Mouse (Mus musculus): ENCODE data around the gene G6pc. TPM values are rescaled to one million over a fixed set of nuclear protein-coding genes. Genes with fewer than 3 reads are reported as not detected.

The G6pc gene
- total and polyA plus RNA-seq, 2 experiments from 2014 or later = not detected

DNA sequence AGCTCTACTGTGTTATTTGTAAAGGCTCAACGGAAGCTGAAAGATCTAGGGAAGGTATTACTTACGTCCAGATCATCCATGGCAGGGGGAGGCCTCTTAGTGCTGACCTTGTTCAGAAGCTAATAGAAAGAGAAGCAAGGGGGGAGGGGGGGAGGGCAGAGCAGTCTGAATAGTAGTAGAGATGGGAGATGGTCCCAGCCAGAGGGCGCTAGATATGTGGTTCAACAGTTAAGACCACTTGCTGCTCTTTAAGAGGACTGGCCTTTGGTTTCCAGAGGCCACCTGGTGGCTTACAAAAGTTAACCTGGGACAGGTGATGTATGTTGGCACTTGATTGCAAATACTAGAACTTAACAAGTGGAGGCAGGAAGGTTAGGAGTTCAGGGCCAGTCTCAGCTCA is 52.2 kb downstream of the G6pc start:
- no peaks in the 10 kb centered on the region for H3K36me3 ChIP-seq (ENCODE audit: insufficient read depth, low read length)
- peaks cover 6% of the 10 kb centered on the region for H3K4me1 ChIP-seq (ENCODE audit: insufficient read depth, low read length)
- ATAC-seq (ENCODE audit: low FRiP score) (no peak), DNase-seq (ENCODE audit: low spot score) (peak; percentile 37)
- WGBS = 28% methylated on average over 3 of the region's 3 CpGs
- TF ChIP-seq CTCF (IDR thresholded peaks at IDR 0.05) = peak; percentile 60
- no peak overlapping the region for H3K4me3 ChIP-seq (ENCODE audit: low read depth, low read length)
- no peak overlapping the region for H3K9ac ChIP-seq (replicated peaks; ENCODE audit: low read length, poor library complexity, severe bottlenecking)
- no peak overlapping the region for H3K4me2 ChIP-seq (ENCODE audit: low read depth, low read length, poor library complexity, severe bottlenecking)
- no peak overlapping the region for H3K27ac ChIP-seq (ENCODE audit: low read depth, low read length)
- H3K27me3 ChIP-seq (ENCODE audit: insufficient read depth, low read length) = no peaks in the 10 kb centered on the region
- H3K9me3 ChIP-seq (ENCODE audit: low read length) = no peaks in the 10 kb centered on the region

DNA sequence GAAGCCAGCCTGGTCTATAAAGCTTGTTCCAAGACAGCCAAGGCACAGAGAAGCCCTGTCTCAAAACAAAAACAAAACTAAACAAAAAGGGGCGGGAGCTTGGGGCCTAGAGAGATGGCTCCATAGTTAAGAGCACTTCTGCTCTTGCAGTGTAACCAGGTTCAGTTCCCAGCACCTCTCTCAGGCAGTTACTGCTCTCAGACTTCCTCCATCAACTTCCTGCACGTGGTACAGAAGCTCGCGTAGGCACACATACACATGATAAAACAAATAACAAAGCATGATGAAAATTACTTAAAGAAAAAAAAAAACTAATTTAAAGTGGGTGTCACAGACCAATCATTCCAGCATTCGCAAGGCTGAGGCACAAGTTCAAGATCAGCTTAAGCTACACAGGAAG is 52.8 kb downstream of the G6pc start:
- WGBS = 89% methylated on average over 5 of the region's 5 CpGs

GRCm38 (mm10) chr11:101424105-101424851 is 56.9 kb downstream of the G6pc start, which contains the start of gene Gm27029:
TSS of gene Gm27029 (minus strand) at chr11:101424796.
- WGBS = 7% methylated on average over 23 of the region's 23 CpGs
- peak within 1 kb of the TSS; percentile 98 for H3K4me3 ChIP-seq (ENCODE audit: low read depth, low read length)
- peaks cover 13% of the 10 kb centered on the region for H3K4me1 ChIP-seq (ENCODE audit: insufficient read depth, low read length)
- H3K4me2 ChIP-seq (ENCODE audit: low read depth, low read length, poor library complexity, severe bottlenecking) = peak within 1 kb of the TSS; percentile 81
- H3K9me3 ChIP-seq (ENCODE audit: low read length) = no peaks in the 10 kb centered on the region
- DNase-seq (ENCODE audit: low spot score) = no peak
- H3K27ac ChIP-seq (ENCODE audit: low read depth, low read length) = peak within 1 kb of the TSS; percentile 86
- no peaks in the 10 kb centered on the region for H3K27me3 ChIP-seq (ENCODE audit: insufficient read depth, low read length)
- peak; percentile 25; the same call in 1 of the 2 replicates for ATAC-seq (ENCODE audit: low FRiP score)
- H3K36me3 ChIP-seq (ENCODE audit: insufficient read depth, low read length) = no peaks in the 10 kb centered on the region
- peak within 1 kb of the TSS; percentile 84 for H3K9ac ChIP-seq (replicated peaks; ENCODE audit: low read length, poor library complexity, severe bottlenecking)
- TF ChIP-seq CTCF (IDR thresholded peaks at IDR 0.05) = no peak

More for the DNA sequence above, 52.8 kb downstream of the G6pc start:
- peaks cover 6% of the 10 kb centered on the region for H3K4me1 ChIP-seq (ENCODE audit: insufficient read depth, low read length)
- H3K9ac ChIP-seq (replicated peaks; ENCODE audit: low read length, poor library complexity, severe bottlenecking) = no peak overlapping the region
- H3K36me3 ChIP-seq (ENCODE audit: insufficient read depth, low read length) = no peaks in the 10 kb centered on the region
- no peak for TF ChIP-seq CTCF (IDR thresholded peaks at IDR 0.05)
- H3K4me3 ChIP-seq (ENCODE audit: low read depth, low read length) = no peak overlapping the region
- H3K4me2 ChIP-seq (ENCODE audit: low read depth, low read length, poor library complexity, severe bottlenecking) = no peak overlapping the region
- no peak for DNase-seq (ENCODE audit: low spot score)
- H3K27me3 ChIP-seq (ENCODE audit: insufficient read depth, low read length) = no peaks in the 10 kb centered on the region
- no peaks in the 10 kb centered on the region for H3K9me3 ChIP-seq (ENCODE audit: low read length)
- no peak for ATAC-seq (ENCODE audit: low FRiP score)
- no peak overlapping the region for H3K27ac ChIP-seq (ENCODE audit: low read depth, low read length)

GRCm38 (mm10) chr11:101424925-101425813 is 57.8 kb downstream of the G6pc start, which contains the start of the genes Rundc1 and Ptges3l:
TSS of gene Rundc1 (plus strand) at chr11:101425085.
TSS of gene Ptges3l (minus strand) at chr11:101425333.
- DNase-seq (ENCODE audit: low spot score) (peak; percentile 97), ATAC-seq (ENCODE audit: low FRiP score) (peak; percentile 96)
- H3K27me3 ChIP-seq (ENCODE audit: insufficient read depth, low read length) = no peaks in the 10 kb centered on the region
- peak within 1 kb of the TSS; percentile 84 for H3K9ac ChIP-seq (replicated peaks; ENCODE audit: low read length, poor library complexity, severe bottlenecking)
- peak; percentile 71 for TF ChIP-seq CTCF (IDR thresholded peaks at IDR 0.05)
- H3K36me3 ChIP-seq (ENCODE audit: insufficient read depth, low read length) = peaks cover under 1% of the 10 kb centered on the region
- H3K4me1 ChIP-seq (ENCODE audit: insufficient read depth, low read length) = peaks cover 13% of the 10 kb centered on the region
- no peaks in the 10 kb centered on the region for H3K9me3 ChIP-seq (ENCODE audit: low read length)
- H3K4me3 ChIP-seq (ENCODE audit: low read depth, low read length) = peak within 1 kb of the TSS; percentile 98
- peak within 1 kb of the TSS; percentile 81 for H3K4me2 ChIP-seq (ENCODE audit: low read depth, low read length, poor library complexity, severe bottlenecking)
- WGBS = under 1% methylated on average over 81 of the region's 81 CpGs
- H3K27ac ChIP-seq (ENCODE audit: low read depth, low read length) = peak within 1 kb of the TSS; percentile 86

DNA sequence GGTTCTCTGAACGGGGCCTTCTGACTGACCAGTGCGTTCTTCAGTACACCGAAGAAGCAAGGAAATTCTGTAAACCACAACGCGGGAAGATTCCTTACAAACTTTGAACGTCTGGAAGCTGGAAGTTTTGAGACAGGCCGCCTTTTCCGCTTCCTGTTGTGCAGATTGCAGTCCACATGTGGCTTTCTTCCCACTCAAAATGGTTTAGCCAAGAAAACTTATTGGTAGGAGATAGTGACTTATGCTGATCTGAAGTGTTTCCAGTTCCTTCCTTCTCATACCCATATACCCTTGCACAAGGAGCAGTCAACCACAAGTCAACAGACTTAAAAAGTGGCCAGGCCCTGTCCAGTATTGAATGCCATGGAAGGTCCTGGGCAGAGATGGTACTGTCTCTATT is 58.8 kb downstream of the G6pc start:
- ATAC-seq (ENCODE audit: low FRiP score) (no peak), DNase-seq (ENCODE audit: low spot score) (no peak)
- Histone ChIP-seq H3K27me3 (ENCODE audit: insufficient read depth, low read length) (no peaks in the 10 kb centered on the region), H3K4me1 (ENCODE audit: insufficient read depth, low read length) (peaks cover 13% of the 10 kb centered on the region), H3K4me2 (ENCODE audit: low read depth, low read length, poor library complexity, severe bottlenecking) (peak overlapping the region; percentile 81), H3K9me3 (ENCODE audit: low read length) (no peaks in the 10 kb centered on the region), H3K4me3 (ENCODE audit: low read depth, low read length) (peak overlapping the region; percentile 98), H3K36me3 (ENCODE audit: insufficient read depth, low read length) (peaks cover 11% of the 10 kb centered on the region), H3K27ac (ENCODE audit: low read depth, low read length) (no peak overlapping the region), H3K9ac (replicated peaks; ENCODE audit: low read length, poor library complexity, severe bottlenecking) (peak overlapping the region; percentile 84; the same call in 1 of the 2 replicates)
- no peak for TF ChIP-seq CTCF (IDR thresholded peaks at IDR 0.05)
- WGBS = 66% methylated on average over 8 of the region's 8 CpGs

Small RNAs within 50 kb of the gene (microRNA-seq; reads per million reads assigned to microRNA genes)
- gene Gm25593 (ENCODE audit: borderline number of aligned reads) (not detected), gene Mir6929 (ENCODE audit: borderline number of aligned reads) (not detected)

Other genes with a start within 250 kb of the G6pc start
- 54.9 and 61.7 TPM in 2 replicates for gene Retreg3, start 247.7 kb upstream of the G6pc start, total RNA-seq (2014; rRNA removed)
- 24.8 and 26.0 TPM in 2 replicates for gene Retreg3, start 247.7 kb upstream of the G6pc start, polyA plus RNA-seq (2015; fragmentation: Nextera tagmentation; extraction: Ambion mirVana)
- gene Tubg1, start 247.6 kb upstream of the G6pc start, total RNA-seq (2014; rRNA removed) = 40.5 and 52.6 TPM in 2 replicates
- 64.4 and 64.6 TPM in 2 replicates for gene Tubg1, start 247.6 kb upstream of the G6pc start, polyA plus RNA-seq (2015; fragmentation: Nextera tagmentation; extraction: Ambion mirVana)
- 38.4 and 40.6 TPM in 2 replicates for gene Tubg2, start 211.7 kb upstream of the G6pc start, total RNA-seq (2014; rRNA removed)
- gene Tubg2, start 211.7 kb upstream of the G6pc start, polyA plus RNA-seq (2015; fragmentation: Nextera tagmentation; extraction: Ambion mirVana) = 86.1 and 93.8 TPM in 2 replicates
- gene Cntnap1, start 197.0 kb upstream of the G6pc start, total RNA-seq (2014; rRNA removed) = 12.5 and 15.0 TPM in 2 replicates
- 3.0 and 3.2 TPM in 2 replicates for gene Cntnap1, start 197.0 kb upstream of the G6pc start, polyA plus RNA-seq (2015; fragmentation: Nextera tagmentation; extraction: Ambion mirVana)
- 13.7 and 23.4 TPM in 2 replicates for gene Plekhh3, start 196.2 kb upstream of the G6pc start, total RNA-seq (2014; rRNA removed)
- gene Plekhh3, start 196.2 kb upstream of the G6pc start, polyA plus RNA-seq (2015; fragmentation: Nextera tagmentation; extraction: Ambion mirVana) = 5.8 and 6.2 TPM in 2 replicates
- gene Ccr10, start 192.1 kb upstream of the G6pc start, total RNA-seq (2014; rRNA removed) = 0.61 and 1.4 TPM in 2 replicates
- gene Ccr10, start 192.1 kb upstream of the G6pc start, polyA plus RNA-seq (2015; fragmentation: Nextera tagmentation; extraction: Ambion mirVana) = 0.75 and 0.83 TPM in 2 replicates
- gene Ezh1, start 141.1 kb upstream of the G6pc start, total RNA-seq (2014; rRNA removed) = 26.5 and 40.0 TPM in 2 replicates
- 25.4 and 25.9 TPM in 2 replicates for gene Ezh1, start 141.1 kb upstream of the G6pc start, polyA plus RNA-seq (2015; fragmentation: Nextera tagmentation; extraction: Ambion mirVana)
- gene Ramp2, start 121.5 kb upstream of the G6pc start, total RNA-seq (2014; rRNA removed) = 55.0 and 67.5 TPM in 2 replicates
- 95.3 and 103 TPM in 2 replicates for gene Ramp2, start 121.5 kb upstream of the G6pc start, polyA plus RNA-seq (2015; fragmentation: Nextera tagmentation; extraction: Ambion mirVana)
- 77.3 and 82.3 TPM in 2 replicates for gene Vps25, start 113.9 kb upstream of the G6pc start, total RNA-seq (2014; rRNA removed)
- gene Vps25, start 113.9 kb upstream of the G6pc start, polyA plus RNA-seq (2015; fragmentation: Nextera tagmentation; extraction: Ambion mirVana) = 130 and 144 TPM in 2 replicates
- gene Wnk4, start 107.0 kb upstream of the G6pc start, total RNA-seq (2014; rRNA removed) = 4.2 and 8.1 TPM in 2 replicates
- 7.5 and 9.2 TPM in 2 replicates for gene Wnk4, start 107.0 kb upstream of the G6pc start, polyA plus RNA-seq (2015; fragmentation: Nextera tagmentation; extraction: Ambion mirVana)
- gene Cntd1, start 88.5 kb upstream of the G6pc start, total RNA-seq (2014; rRNA removed) = not detected in 2 replicates
- 0.25 and 0.42 TPM in 2 replicates for gene Cntd1, start 88.5 kb upstream of the G6pc start, polyA plus RNA-seq (2015; fragmentation: Nextera tagmentation; extraction: Ambion mirVana)
- 136 and 168 TPM in 2 replicates for gene Coa3, start 88.4 kb upstream of the G6pc start, total RNA-seq (2014; rRNA removed)
- gene Coa3, start 88.4 kb upstream of the G6pc start, polyA plus RNA-seq (2015; fragmentation: Nextera tagmentation; extraction: Ambion mirVana) = 204 and 229 TPM in 2 replicates
- gene Becn1, start 65.3 kb upstream of the G6pc start, total RNA-seq (2014; rRNA removed) = 94.4 and 209 TPM in 2 replicates
- 145 and 150 TPM in 2 replicates for gene Becn1, start 65.3 kb upstream of the G6pc start, polyA plus RNA-seq (2015; fragmentation: Nextera tagmentation; extraction: Ambion mirVana)
- gene Psme3, start 51.3 kb upstream of the G6pc start, total RNA-seq (2014; rRNA removed) = 69.1 and 74.0 TPM in 2 replicates
- gene Psme3, start 51.3 kb upstream of the G6pc start, polyA plus RNA-seq (2015; fragmentation: Nextera tagmentation; extraction: Ambion mirVana) = 75.0 and 76.5 TPM in 2 replicates
- 5.3 and 6.7 TPM in 2 replicates for gene Aoc2, start 42.5 kb upstream of the G6pc start, total RNA-seq (2014; rRNA removed)
- 0.64 and 0.77 TPM in 2 replicates for gene Aoc2, start 42.5 kb upstream of the G6pc start, polyA plus RNA-seq (2015; fragmentation: Nextera tagmentation; extraction: Ambion mirVana)
- gene Aoc3, start 37.0 kb upstream of the G6pc start, total RNA-seq (2014; rRNA removed) = 0.66 and 1.2 TPM in 2 replicates
- 0.07 and 0.20 TPM in 2 replicates for gene Aoc3, start 37.0 kb upstream of the G6pc start, polyA plus RNA-seq (2015; fragmentation: Nextera tagmentation; extraction: Ambion mirVana)
- gene Aarsd1, start 50.1 kb downstream of the G6pc start, total RNA-seq (2014; rRNA removed) = 67.4 and 78.3 TPM in 2 replicates
- 96.3 and 107 TPM in 2 replicates for gene Aarsd1, start 50.1 kb downstream of the G6pc start, polyA plus RNA-seq (2015; fragmentation: Nextera tagmentation; extraction: Ambion mirVana)
- gene Gm27029, start 57.2 kb downstream of the G6pc start, total RNA-seq (2014; rRNA removed) = 1.8 and 5.7 TPM in 2 replicates
- 6.3 and 6.8 TPM in 2 replicates for gene Gm27029, start 57.2 kb downstream of the G6pc start, polyA plus RNA-seq (2015; fragmentation: Nextera tagmentation; extraction: Ambion mirVana)
- gene Rundc1, start 57.5 kb downstream of the G6pc start, total RNA-seq (2014; rRNA removed) = 10.4 and 12.9 TPM in 2 replicates
- gene Rundc1, start 57.5 kb downstream of the G6pc start, polyA plus RNA-seq (2015; fragmentation: Nextera tagmentation; extraction: Ambion mirVana) = 24.2 and 25.2 TPM in 2 replicates
- 0.66 and 2.7 TPM in 2 replicates for gene Ptges3l, start 57.8 kb downstream of the G6pc start, total RNA-seq (2014; rRNA removed)
- gene Ptges3l, start 57.8 kb downstream of the G6pc start, polyA plus RNA-seq (2015; fragmentation: Nextera tagmentation; extraction: Ambion mirVana) = 2.9 TPM in 2 replicates
- 605 and 614 TPM in 2 replicates for gene Rpl27, start 74.7 kb downstream of the G6pc start, total RNA-seq (2014; rRNA removed)
- gene Rpl27, start 74.7 kb downstream of the G6pc start, polyA plus RNA-seq (2015; fragmentation: Nextera tagmentation; extraction: Ambion mirVana) = 227 and 260 TPM in 2 replicates
- gene Ifi35, start 80.8 kb downstream of the G6pc start, total RNA-seq (2014; rRNA removed) = 1.9 and 3.3 TPM in 2 replicates
- gene Ifi35, start 80.8 kb downstream of the G6pc start, polyA plus RNA-seq (2015; fragmentation: Nextera tagmentation; extraction: Ambion mirVana) = 4.5 TPM in 2 replicates
- 90.5 and 96.3 TPM in 2 replicates for gene Rnd2, start 97.4 kb downstream of the G6pc start, total RNA-seq (2014; rRNA removed)
- 95.7 and 104 TPM in 2 replicates for gene Rnd2, start 97.4 kb downstream of the G6pc start, polyA plus RNA-seq (2015; fragmentation: Nextera tagmentation; extraction: Ambion mirVana)
- gene Vat1, start 98.7 kb downstream of the G6pc start, total RNA-seq (2014; rRNA removed) = 313 and 334 TPM in 2 replicates
- 143 and 146 TPM in 2 replicates for gene Vat1, start 98.7 kb downstream of the G6pc start, polyA plus RNA-seq (2015; fragmentation: Nextera tagmentation; extraction: Ambion mirVana)
- 2.8 and 5.1 TPM in 2 replicates for gene Brca1, start 184.4 kb downstream of the G6pc start, total RNA-seq (2014; rRNA removed)
- 0.84 and 0.90 TPM in 2 replicates for gene Brca1, start 184.4 kb downstream of the G6pc start, polyA plus RNA-seq (2015; fragmentation: Nextera tagmentation; extraction: Ambion mirVana)
- gene Nbr1, start 184.6 kb downstream of the G6pc start, total RNA-seq (2014; rRNA removed) = 121 and 128 TPM in 2 replicates
- 56.3 and 59.7 TPM in 2 replicates for gene Nbr1, start 184.6 kb downstream of the G6pc start, polyA plus RNA-seq (2015; fragmentation: Nextera tagmentation; extraction: Ambion mirVana)
- gene Tmem106a, start 214.7 kb downstream of the G6pc start, total RNA-seq (2014; rRNA removed) = 1.5 and 3.0 TPM in 2 replicates
- gene Tmem106a, start 214.7 kb downstream of the G6pc start, polyA plus RNA-seq (2015; fragmentation: Nextera tagmentation; extraction: Ambion mirVana) = 3.5 and 3.6 TPM in 2 replicates
- not detected in 2 replicates for gene Gm11634, start 231.7 kb downstream of the G6pc start, total RNA-seq (2014; rRNA removed)
- gene Gm11634, start 231.7 kb downstream of the G6pc start, polyA plus RNA-seq (2015; fragmentation: Nextera tagmentation; extraction: Ambion mirVana) = not detected in 2 replicates